Comparison of ENCODE assay signal across 23 mouse cellular contexts in genomic region chr3:144721860-144722256, GRCm38 (mm10). TPM values are rescaled to one million over a fixed set of nuclear protein-coding genes. Genes with fewer than 3 reads are reported as not detected.
A peak's percentile ranks its signal among the peaks of the same experiment; 100 is the strongest.
DNase-seq lines count a peak whose midpoint lies in the region; ATAC-seq and TF ChIP-seq lines count a peak whose summit lies in the region.
"Had no signal": no experiment of that assay in that cellular context is flagged by ENCODE, and none has a peak within 500 bp of the region (broad histone marks: within the 10 kb centered on the region; RNA-seq: fewer than 3 reads in every experiment).

No protein-coding gene starts in this region.

- no peak overlapping the region for H3K9ac ChIP-seq in heart, embryonic 13.5 days
- H3K9ac ChIP-seq in liver, embryonic 11.5 days (ENCODE audit: low read depth, low read length): peak overlapping the region; percentile 56; the same call in 1 of the 2 replicates
- H3K9ac ChIP-seq in MEL (ENCODE audit: control insufficient read depth, low read depth, low read length, poor library complexity, severe bottlenecking): peak overlapping the region; percentile 83
- H3K9ac ChIP-seq in liver, embryonic 14.5 days (replicated peaks): peak overlapping the region; percentile 73
- H3K9ac ChIP-seq in hindbrain, embryonic 14.5 days: no peak overlapping the region
- H3K9ac ChIP-seq: embryonic facial prominence, embryonic 13.5 days; hindbrain, embryonic 13.5 days; neural tube, embryonic 12.5 days had no signal

- H3K27ac ChIP-seq in heart, embryonic 13.5 days (replicated peaks): peak overlapping the region; percentile 100
- H3K27ac ChIP-seq in liver, embryonic 11.5 days (ENCODE audit: low read depth, low read length): peak overlapping the region; percentile 87
- H3K27ac ChIP-seq in MEL (ENCODE audit: control insufficient read depth, low read depth, low read length): peak overlapping the region; percentile 95
- H3K27ac ChIP-seq in liver, embryonic 14.5 days: peak overlapping the region; percentile 95
- H3K27ac ChIP-seq in hindbrain, embryonic 14.5 days: no peak overlapping the region
- H3K27ac ChIP-seq: embryonic facial prominence, embryonic 13.5 days; forebrain, embryonic 10.5 days; hindbrain, embryonic 13.5 days; midbrain, embryonic 10.5 days; neural tube, embryonic 12.5 days had no signal

- no peak for TF ChIP-seq RAD21 in MEL (IDR thresholded peaks at IDR 0.05; ENCODE audit: low read depth, low read length)

- no peak for ATAC-seq in heart, embryonic 13.5 days (ENCODE audit: extremely low read depth, insufficient number of reproducible peaks, low FRiP score, low TSS enrichment)
- ATAC-seq in liver, embryonic 11.5 days (replicated peaks; ENCODE audit: low FRiP score): no peak
- ATAC-seq in liver, embryonic 14.5 days (ENCODE audit: insufficient read depth): no peak
- ATAC-seq in hindbrain, embryonic 14.5 days (ENCODE audit: low FRiP score): no peak

- TF ChIP-seq POLR2A in MEL (IDR thresholded peaks at IDR 0.05; ENCODE audit: control insufficient read depth in 1 of 2, insufficient read depth in 1 of 2, low read depth in 1 of 2, low read length in 2 of 2, poor library complexity in 1 of 2): no peak

- 61% methylated on average over 9 of the region's 9 CpGs for WGBS in heart, embryonic 13.5 days
- WGBS in liver, embryonic 11.5 days: 57% methylated on average over 9 of the region's 9 CpGs
- 25% methylated on average over 9 of the region's 9 CpGs for WGBS in liver, embryonic 14.5 days (ENCODE audit: insufficient replicate concordance)
- 86% methylated on average over 9 of the region's 9 CpGs for WGBS in hindbrain, embryonic 14.5 days

- peak; percentile 38 to 71 for TF ChIP-seq EP300 in MEL (IDR thresholded peaks at IDR 0.05; ENCODE audit: low read depth in 1 of 2, low read length in 2 of 2)
- TF ChIP-seq EP300 in liver, embryonic 14.5 days (IDR thresholded peaks at IDR 0.05; ENCODE audit: low read depth): 0 out of 2 replicates have a peak, but pooled peaks have one; percentile 22

- H3K4me2 ChIP-seq in heart, embryonic 13.5 days: peak overlapping the region; percentile 70
- peak overlapping the region; percentile 64 for H3K4me2 ChIP-seq in liver, embryonic 11.5 days
- H3K4me2 ChIP-seq in liver, embryonic 14.5 days (ENCODE audit: low read depth): peak overlapping the region; percentile 97
- H3K4me2 ChIP-seq in hindbrain, embryonic 14.5 days (replicated peaks): no peak overlapping the region
- H3K4me2 ChIP-seq: embryonic facial prominence, embryonic 13.5 days; hindbrain, embryonic 13.5 days; neural tube, embryonic 12.5 days had no signal

- H3K4me1 ChIP-seq in heart, embryonic 13.5 days: peaks cover 31% of the 10 kb centered on the region
- peaks cover 21% of the 10 kb centered on the region for H3K4me1 ChIP-seq in liver, embryonic 11.5 days (replicated peaks; ENCODE audit: control insufficient read depth, insufficient read depth, low read length)
- peaks cover 9% of the 10 kb centered on the region in 2 experiments; a peak in 3 of 4 replicates for H3K4me1 ChIP-seq in MEL (ENCODE audit: control insufficient read depth in 1 of 2, insufficient read depth in 2 of 2, low read length in 2 of 2)
- H3K4me1 ChIP-seq in liver, embryonic 14.5 days (replicated peaks; ENCODE audit: control insufficient read depth in 2 of 2, insufficient read depth in 2 of 2, low read length in 1 of 2): peaks cover 14 to 25% of the 10 kb centered on the region in 2 experiments
- H3K4me1 ChIP-seq in hindbrain, embryonic 14.5 days (replicated peaks; ENCODE audit: control insufficient read depth, insufficient read depth, low read length): peaks cover 18% of the 10 kb centered on the region

- intact Hi-C loops in heart, postnatal 14 days (cut with DNase I): loop anchor here (2.0 to 5.0 kb wide), 4 partner anchors 29 to 267 kb away; partner anchors contain the start of genes Hs2st1 and Selenof

- H3K4me3 ChIP-seq in heart, embryonic 13.5 days: no peak overlapping the region
- H3K4me3 ChIP-seq in liver, embryonic 11.5 days (ENCODE audit: low read depth, low read length): peak overlapping the region; percentile 27; the same call in 1 of the 2 replicates
- peak overlapping the region; percentile 79 to 87 for H3K4me3 ChIP-seq in MEL (ENCODE audit: control insufficient read depth in 1 of 2, insufficient read depth in 1 of 2, low read depth in 2 of 2, low read length in 2 of 2)
- peak overlapping the region; percentile 11 to 44; a peak in 3 of 4 replicates for H3K4me3 ChIP-seq in liver, embryonic 14.5 days (ENCODE audit: insufficient read depth in 1 of 2, low read depth in 2 of 2, low read length in 2 of 2)
- H3K4me3 ChIP-seq in hindbrain, embryonic 14.5 days (replicated peaks; ENCODE audit: low read length): no peak overlapping the region
- H3K4me3 ChIP-seq: embryonic facial prominence, embryonic 13.5 days; forebrain, embryonic 10.5 days; hindbrain, embryonic 13.5 days; midbrain, embryonic 10.5 days; neural tube, embryonic 12.5 days had no signal

- no peaks in the 10 kb centered on the region for H3K27me3 ChIP-seq in heart, embryonic 13.5 days (replicated peaks)
- H3K27me3 ChIP-seq in liver, embryonic 11.5 days (replicated peaks; ENCODE audit: control insufficient read depth, insufficient read depth, low read length): no peaks in the 10 kb centered on the region
- no peaks in the 10 kb centered on the region for H3K27me3 ChIP-seq in MEL (ENCODE audit: control insufficient read depth in 1 of 2, insufficient read depth in 2 of 2, low read length in 2 of 2)
- no peaks in the 10 kb centered on the region for H3K27me3 ChIP-seq in liver, embryonic 14.5 days (ENCODE audit: control insufficient read depth, insufficient read depth, low read length)
- no peaks in the 10 kb centered on the region for H3K27me3 ChIP-seq in hindbrain, embryonic 14.5 days (ENCODE audit: control insufficient read depth, insufficient read depth, low read length)
- H3K27me3 ChIP-seq: embryonic facial prominence, embryonic 13.5 days; hindbrain, embryonic 13.5 days; neural tube, embryonic 12.5 days had no signal

- DNase-seq in heart, postnatal 14 days: no peak
- no peak for DNase-seq in liver, embryonic 11.5 days (ENCODE audit: low spot score)
- no peak for DNase-seq in liver
- peak; percentile 45 for DNase-seq in MEL (ENCODE audit: low read depth, low spot score)
- peak in 1 of 3 experiments; percentile 11 for DNase-seq in liver, embryonic 14.5 days (ENCODE audit: low read depth in 3 of 3, low spot score in 3 of 3)
- DNase-seq in hindbrain, embryonic 14.5 days (ENCODE audit: low spot score): no peak
- DNase-seq in cerebellum, adult 9-11 months: no peak
- DNase-seq: adrenal gland, postnatal 14 days; cerebellum, postnatal 10 days; kidney, adult 9 months; kidney, postnatal 25 days; lung, adult 2 months; lung, postnatal 36 days; right cerebral cortex, adult 18-20 months; thymus, adult 18-20 months had no signal

- H3K79me2 ChIP-seq in MEL (ENCODE audit: control insufficient read depth, insufficient read depth, low read length, poor library complexity): peaks cover 24% of the 10 kb centered on the region

- no peaks in the 10 kb centered on the region for H3K9me3 ChIP-seq in heart, embryonic 13.5 days
- no peaks in the 10 kb centered on the region for H3K9me3 ChIP-seq in liver, embryonic 11.5 days (ENCODE audit: control insufficient read depth, low read length)
- H3K9me3 ChIP-seq in MEL (replicated peaks; ENCODE audit: insufficient read depth, low read length): no peaks in the 10 kb centered on the region
- H3K9me3 ChIP-seq in liver, embryonic 14.5 days (ENCODE audit: control insufficient read depth, low read length): no peaks in the 10 kb centered on the region
- H3K9me3 ChIP-seq in hindbrain, embryonic 14.5 days (ENCODE audit: control insufficient read depth, low read length): no peaks in the 10 kb centered on the region
- H3K9me3 ChIP-seq: embryonic facial prominence, embryonic 13.5 days; forebrain, embryonic 10.5 days; hindbrain, embryonic 13.5 days; midbrain, embryonic 10.5 days; neural tube, embryonic 12.5 days had no signal

- TF ChIP-seq CTCF in MEL (IDR thresholded peaks at IDR 0.05 in 2 of 3, conservative IDR thresholded peaks at IDR 0.05 in 1 of 3; ENCODE audit: control insufficient read depth in 1 of 3, insufficient read depth in 1 of 3, low read depth in 2 of 3, low read length in 3 of 3, poor library complexity in 1 of 3, severe bottlenecking in 1 of 3): no peak
- TF ChIP-seq CTCF in liver, embryonic 14.5 days (IDR thresholded peaks at IDR 0.05; ENCODE audit: low read depth): no peak

- no peaks in the 10 kb centered on the region for H3K36me3 ChIP-seq in heart, embryonic 13.5 days
- no peaks in the 10 kb centered on the region for H3K36me3 ChIP-seq in liver, embryonic 11.5 days (ENCODE audit: control insufficient read depth, insufficient read depth, low read length)
- H3K36me3 ChIP-seq in MEL (ENCODE audit: control insufficient read depth in 1 of 2, insufficient read depth in 2 of 2, low read length in 2 of 2): peaks cover 0 to 13% of the 10 kb centered on the region in 2 experiments; a peak in 2 of 4 replicates
- no peaks in the 10 kb centered on the region for H3K36me3 ChIP-seq in liver, embryonic 14.5 days (replicated peaks; ENCODE audit: control insufficient read depth, insufficient read depth, low read depth)
- no peaks in the 10 kb centered on the region for H3K36me3 ChIP-seq in hindbrain, embryonic 14.5 days (replicated peaks; ENCODE audit: control insufficient read depth, insufficient read depth)
- H3K36me3 ChIP-seq: embryonic facial prominence, embryonic 13.5 days; forebrain, embryonic 10.5 days; hindbrain, embryonic 13.5 days; midbrain, embryonic 10.5 days; neural tube, embryonic 12.5 days had no signal

RNA-seq across cellular contexts. Expression of gene Sh3glb1, which starts 1.7 kb away (rescaled TPM):
- polyA plus RNA-seq in heart, embryonic 13.5 days (2015; fragmentation: Nextera tagmentation; extraction: Ambion mirVana): 124 and 134 TPM in 2 replicates
- 100 to 1,000 TPM; 292 to 300 TPM for total RNA-seq in heart, postnatal 14 days (2021)
- 97.7 and 100 TPM in 2 replicates for polyA plus RNA-seq in liver, embryonic 11.5 days (2014; fragmentation: Nextera tagmentation; extraction: Ambion mirVana)
- 33.9 and 39.6 TPM in 2 replicates for total RNA-seq in MEL (2012; rRNA removed)
- polyA plus RNA-seq in MEL (2012; ENCODE audit: insufficient read depth in 1 of 2, insufficient read length in 2 of 2, low read depth in 1 of 2, low replicate concordance in 2 of 2, missing spikeins in 1 of 2): 10 to 100 TPM; 61.9 to 89.2 TPM
- 7.8 and 11.7 TPM in 2 replicates for polyA plus RNA-seq in liver, embryonic 14.5 days (2012; rRNA removed)
- polyA plus RNA-seq in liver, embryonic 14.5 days (2014; fragmentation: Nextera tagmentation; extraction: Ambion mirVana): 74.4 and 80.3 TPM in 2 replicates
- polyA plus RNA-seq in hindbrain, embryonic 14.5 days (2014; fragmentation: Nextera tagmentation; extraction: Ambion mirVana): 134 and 138 TPM in 2 replicates

RNA-seq across cellular contexts. Expression of gene Clca3a1, which starts 38.9 kb away (rescaled TPM):
- 18.6 TPM in 2 replicates for polyA plus RNA-seq in heart, embryonic 13.5 days (2015; fragmentation: Nextera tagmentation; extraction: Ambion mirVana)
- total RNA-seq in heart, postnatal 14 days (2021): 1 to 10 TPM; 2.2 to 2.8 TPM
- 3.0 and 3.1 TPM in 2 replicates for polyA plus RNA-seq in liver, embryonic 11.5 days (2014; fragmentation: Nextera tagmentation; extraction: Ambion mirVana)
- 0.07 and 0.12 TPM in 2 replicates for total RNA-seq in MEL (2012; rRNA removed)
- under 1 TPM in 1 of 2 experiments, not detected in 1; 0.40 TPM for polyA plus RNA-seq in MEL (2012; ENCODE audit: insufficient read depth in 1 of 2, insufficient read length in 2 of 2, low read depth in 1 of 2, low replicate concordance in 2 of 2, missing spikeins in 1 of 2)
- polyA plus RNA-seq in liver, embryonic 14.5 days (2012; rRNA removed): 4.0 and 5.4 TPM in 2 replicates
- 3.0 and 4.2 TPM in 2 replicates for polyA plus RNA-seq in liver, embryonic 14.5 days (2014; fragmentation: Nextera tagmentation; extraction: Ambion mirVana)
- polyA plus RNA-seq in hindbrain, embryonic 14.5 days (2014; fragmentation: Nextera tagmentation; extraction: Ambion mirVana): 0.21 and 0.27 TPM in 2 replicates
- total RNA-seq: granulocyte monocyte progenitor cell, adult 5-6 weeks; monocyte, adult 5-6 weeks had no signal
- polyA plus RNA-seq: forebrain, embryonic 10.5 days; midbrain, embryonic 10.5 days had no signal

Comparison
In these comparisons a context has a peak if more than half of its experiments do, and no peak if none do; other contexts are left out.
1. H3K4me3 ChIP-seq: peak in liver, embryonic 11.5 days (single experiment), MEL (2 of 2) and liver, embryonic 14.5 days (2 of 2); none in heart, embryonic 13.5 days (single experiment) and hindbrain, embryonic 14.5 days (single experiment).
2. H3K9ac ChIP-seq: peak in liver, embryonic 11.5 days (single experiment), MEL (single experiment) and liver, embryonic 14.5 days (single experiment); none in heart, embryonic 13.5 days (single experiment) and hindbrain, embryonic 14.5 days (single experiment).